Mouse (Mus musculus): ENCODE data around the gene Sdcbp2.

DNA sequence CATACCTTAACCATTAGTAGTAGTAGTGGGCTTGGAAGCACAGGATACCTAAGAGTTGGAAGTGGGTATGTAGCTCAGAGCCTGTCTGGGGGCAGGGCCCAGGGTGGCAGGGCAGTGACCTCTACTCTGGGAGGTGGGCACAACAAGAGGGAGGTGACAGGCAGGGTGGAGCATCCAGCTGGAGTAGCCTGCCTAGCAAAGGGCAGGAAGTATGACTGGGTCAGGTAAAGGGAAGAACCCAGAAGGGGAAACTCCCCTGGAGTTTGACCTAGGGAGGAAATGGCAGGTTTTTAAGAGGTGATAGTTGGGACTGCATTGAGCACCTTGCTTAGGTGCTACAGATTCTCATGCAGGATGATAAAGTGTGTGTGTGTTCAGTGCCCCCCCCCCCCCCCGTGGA is 8.5 kb downstream of the Sdcbp2 start:
- no peak for TF ChIP-seq POLR2A (IDR thresholded peaks at IDR 0.05; ENCODE audit: low read depth, low read length)
- no peak for TF ChIP-seq CTCF (conservative IDR thresholded peaks at IDR 0.05; ENCODE audit: insufficient read depth, insufficient read length, low read depth, low read length)
